Mouse (Mus musculus): ENCODE measurements around the gene Ccdc116.
"Not testable (repeated sequence)": the region's sequence is repeated elsewhere in the genome, so short reads cannot be mapped to it uniquely, and the experiment has no call there.

Ccdc116 gene

GRCm38 (mm10) chr16:17146772-17147235 is at the start of gene Ccdc116:
Ccdc116 (minus strand) TSS chr16:17147229.
- peak; percentile 95 for DNase-seq (ENCODE audit: low spot score)

GRCm38 (mm10) chr16:17193823-17194222 is 46.8 kb upstream of the Ccdc116 start:
- no peak for DNase-seq (ENCODE audit: low spot score)

- DNase-seq (ENCODE audit: low spot score), result no peak
Observed at GRCm38 (mm10) chr16:17185475-17185874, 38.4 kb upstream of the Ccdc116 start.

- no peak for DNase-seq (ENCODE audit: low spot score)
Observed at GRCm38 (mm10) chr16:17183003-17183402, 36.0 kb upstream of the Ccdc116 start.

GRCm38 (mm10) chr16:17182136-17182535 is 35.1 kb upstream of the Ccdc116 start:
- DNase-seq (ENCODE audit: low spot score), result no peak

- no peak for DNase-seq (ENCODE audit: low spot score)
Observed at GRCm38 (mm10) chr16:17181382-17181781, 34.4 kb upstream of the Ccdc116 start.

GRCm38 (mm10) chr16:17179706-17180105 is 32.7 kb upstream of the Ccdc116 start:
- DNase-seq (ENCODE audit: low spot score), result no peak

GRCm38 (mm10) chr16:17177623-17178170 is 30.7 kb upstream of the Ccdc116 start:
- no peak for DNase-seq (ENCODE audit: low spot score)

GRCm38 (mm10) chr16:17175765-17176164 is 28.7 kb upstream of the Ccdc116 start:
- DNase-seq (ENCODE audit: low spot score), result no peak

- no peak for DNase-seq (ENCODE audit: low spot score)
Observed at GRCm38 (mm10) chr16:17168049-17168448, 21.0 kb upstream of the Ccdc116 start.

GRCm38 (mm10) chr16:17167179-17167578 is 20.1 kb upstream of the Ccdc116 start:
- no peak for DNase-seq (ENCODE audit: low spot score)

GRCm38 (mm10) chr16:17165478-17165877 is 18.4 kb upstream of the Ccdc116 start:
- not testable (repeated sequence) for DNase-seq (ENCODE audit: low spot score)

GRCm38 (mm10) chr16:17154346-17154745 is 7.3 kb upstream of the Ccdc116 start:
- DNase-seq (ENCODE audit: low spot score), result no peak

GRCm38 (mm10) chr16:17151874-17152273 is 4.8 kb upstream of the Ccdc116 start:
- DNase-seq (ENCODE audit: low spot score), result no peak

GRCm38 (mm10) chr16:17150520-17151258 is 3.7 kb upstream of the Ccdc116 start:
- no peak for DNase-seq (ENCODE audit: low spot score)

- DNase-seq (ENCODE audit: low spot score), result peak; percentile 76
Observed at GRCm38 (mm10) chr16:17148084-17148483, 1.1 kb upstream of the Ccdc116 start.

- peak; percentile 19 for DNase-seq (ENCODE audit: low spot score)
Observed at GRCm38 (mm10) chr16:17147391-17147929, 431 bp upstream of the Ccdc116 start.

- peak; percentile 63 for DNase-seq (ENCODE audit: low spot score)
Observed at GRCm38 (mm10) chr16:17144339-17144738, 2.7 kb downstream of the Ccdc116 start, which contains the start of gene Ydjc. Ydjc (plus strand) TSS chr16:17144621.

GRCm38 (mm10) chr16:17137355-17137754 is 9.7 kb downstream of the Ccdc116 start:
- no peak for DNase-seq (ENCODE audit: low spot score)

GRCm38 (mm10) chr16:17132906-17133200 is 14.2 kb downstream of the Ccdc116 start:
- peak; percentile 34 for DNase-seq (ENCODE audit: low spot score)

- DNase-seq (ENCODE audit: low spot score), result peak; percentile 100
Observed at GRCm38 (mm10) chr16:17132089-17132905, 14.7 kb downstream of the Ccdc116 start, which contains the start of gene Sdf2l1. Sdf2l1 (minus strand) TSS chr16:17132383.

Data from embryo, embryonic 10 days (tissue).